Mouse (Mus musculus) liver, embryonic 16.5 days (tissue): ENCODE data around the gene Tlr9. TPM values are rescaled to one million over a fixed set of nuclear protein-coding genes. Genes with fewer than 3 reads are reported as not detected.
A peak's percentile ranks its signal among the peaks of the same experiment; 100 is the strongest.

Source experiments
- ATAC-seq: fragments of 200-750 bp; cut with Nextera tagmentation; 2 replicates; pipeline ENCODE4 v1.8.0; 2017; ENCODE audit warnings: low read depth, mild to moderate bottlenecking, moderate number of reproducible peaks, moderate library complexity
- H3K27ac ChIP-seq: fragments of 300-500 bp; sonication (generic); 2 replicates; pipeline ENCODE4 v1.5.1; 2014; ENCODE audit warnings: mild to moderate bottlenecking, low read length
- H3K27me3 ChIP-seq: fragments of 300-500 bp; sonication (generic); 2 replicates; pipeline ENCODE4 v1.6.1; 2014; ENCODE audit warnings: low read depth, low read length, mixed read lengths; ENCODE audit not compliant: control insufficient read depth, insufficient read depth
- H3K36me3 ChIP-seq: fragments of 300-500 bp; sonication (generic); 2 replicates; pipeline ENCODE4 v1.6.1; 2014; ENCODE audit warnings: mild to moderate bottlenecking; ENCODE audit not compliant: control insufficient read depth, insufficient read depth
- H3K4me1 ChIP-seq: fragments of 300-500 bp; sonication (generic); 2 replicates; pipeline ENCODE4 v1.6.1; 2014; ENCODE audit warnings: low read depth, low read length, mixed read lengths; ENCODE audit not compliant: control insufficient read depth
- H3K4me2 ChIP-seq: fragments of 300-500 bp; sonication (generic); 2 replicates; pipeline ENCODE4 v1.6.1; 2014; ENCODE audit warnings: low read depth, low read length, mixed read lengths
- H3K4me3 ChIP-seq: fragments of 300-500 bp; sonication (generic); 2 replicates; pipeline ENCODE4 v1.5.1; 2014; ENCODE audit warnings: low read depth, mild to moderate bottlenecking, low read length
- H3K9ac ChIP-seq: fragments of 300-500 bp; sonication (generic); 2 replicates; pipeline ENCODE4 v1.6.1; 2014; ENCODE audit warnings: low read depth, low read length
- H3K9me3 ChIP-seq: fragments of 300-500 bp; sonication (generic); replicated peaks from 2 replicates; pipeline ENCODE4 v1.6.1; 2016; ENCODE audit warnings: low read length; ENCODE audit not compliant: control insufficient read depth
- WGBS: fragments of 180-500 bp; shearing (Covaris S2); extraction: QIAGEN DNeasy Blood & Tissue Kit; methylation state at CpG from one replicate; pipeline ENCODE4 v1.1.7; 2014; ENCODE audit not compliant: insufficient replicate concordance; 5-methylcytosine and 5-hydroxymethylcytosine counted together
- polyA plus RNA-seq: library from polyadenylated mRNA; unstranded; fragments of >200 nt; fragmentation: Nextera tagmentation; extraction: Ambion mirVana; gene quantifications from 2 replicates; pipeline ENCODE4 v1.2.1, GENCODE M21; 2015

The Tlr9 gene
- polyA plus RNA-seq, 1 experiment from 2014 or later = 0.05 TPM

DNA sequence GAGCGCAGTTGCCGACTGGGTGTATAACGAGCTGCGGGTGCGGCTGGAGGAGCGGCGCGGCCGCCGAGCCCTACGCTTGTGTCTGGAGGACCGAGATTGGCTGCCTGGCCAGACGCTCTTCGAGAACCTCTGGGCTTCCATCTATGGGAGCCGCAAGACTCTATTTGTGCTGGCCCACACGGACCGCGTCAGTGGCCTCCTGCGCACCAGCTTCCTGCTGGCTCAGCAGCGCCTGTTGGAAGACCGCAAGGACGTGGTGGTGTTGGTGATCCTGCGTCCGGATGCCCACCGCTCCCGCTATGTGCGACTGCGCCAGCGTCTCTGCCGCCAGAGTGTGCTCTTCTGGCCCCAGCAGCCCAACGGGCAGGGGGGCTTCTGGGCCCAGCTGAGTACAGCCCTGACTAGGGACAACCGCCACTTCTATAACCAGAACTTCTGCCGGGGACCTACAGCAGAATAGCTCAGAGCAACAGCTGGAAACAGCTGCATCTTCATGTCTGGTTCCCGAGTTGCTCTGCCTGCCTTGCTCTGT lies 3.8 kb downstream of the Tlr9 start:
- Histone ChIP-seq H3K27ac (no peak overlapping the region), H3K4me3 (peak overlapping the region; percentile 29), H3K4me1 (no peaks in the 10 kb centered on the region; the same call in 1 of the 2 replicates), H3K27me3 (peaks cover 26% of the 10 kb centered on the region), H3K4me2 (peak overlapping the region; percentile 45), H3K36me3 (no peaks in the 10 kb centered on the region), H3K9ac (no peak overlapping the region), H3K9me3 (no peaks in the 10 kb centered on the region)
- no peak for ATAC-seq
- WGBS = 5% methylated on average over 34 of the region's 34 CpGs

DNA sequence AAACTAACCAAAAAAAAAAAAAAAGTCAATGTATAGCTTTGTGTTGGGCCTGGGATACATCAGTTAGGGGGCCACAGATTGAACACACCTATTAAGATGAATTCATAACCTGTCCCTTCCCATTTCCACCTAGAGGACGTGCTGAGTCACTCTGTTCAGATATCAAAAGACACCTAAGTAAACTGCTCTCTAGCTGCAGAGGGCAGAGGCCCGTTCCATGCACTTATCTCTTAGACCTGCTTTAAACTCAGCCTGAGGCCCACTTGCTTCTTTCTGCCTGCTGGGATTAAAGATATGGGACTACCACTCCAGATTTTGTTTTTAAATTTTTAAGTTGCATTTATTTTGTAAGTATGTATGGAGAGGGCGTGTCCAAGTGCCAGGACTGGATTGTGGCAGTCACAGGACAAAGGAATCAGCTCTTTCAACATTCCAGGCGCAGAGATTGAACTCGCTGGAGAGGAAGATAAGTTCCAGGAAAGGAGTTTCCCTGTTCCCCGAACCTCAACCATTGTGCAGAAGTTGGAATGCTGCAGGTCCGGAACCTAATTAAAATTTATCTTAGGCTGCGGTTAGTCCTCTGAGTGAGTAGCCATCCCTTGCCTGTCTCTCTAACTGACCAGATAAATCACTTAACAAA lies 5.5 kb downstream of the Tlr9 start:
- Histone ChIP-seq H3K27ac (no peak overlapping the region), H3K36me3 (no peaks in the 10 kb centered on the region), H3K9me3 (no peaks in the 10 kb centered on the region), H3K4me2 (no peak overlapping the region), H3K4me3 (no peak overlapping the region), H3K9ac (no peak overlapping the region), H3K4me1 (no peaks in the 10 kb centered on the region; the same call in 1 of the 2 replicates), H3K27me3 (peaks cover 26% of the 10 kb centered on the region)
- no peak for ATAC-seq
- WGBS = 45% methylated on average over 8 of the region's 8 CpGs

DNA sequence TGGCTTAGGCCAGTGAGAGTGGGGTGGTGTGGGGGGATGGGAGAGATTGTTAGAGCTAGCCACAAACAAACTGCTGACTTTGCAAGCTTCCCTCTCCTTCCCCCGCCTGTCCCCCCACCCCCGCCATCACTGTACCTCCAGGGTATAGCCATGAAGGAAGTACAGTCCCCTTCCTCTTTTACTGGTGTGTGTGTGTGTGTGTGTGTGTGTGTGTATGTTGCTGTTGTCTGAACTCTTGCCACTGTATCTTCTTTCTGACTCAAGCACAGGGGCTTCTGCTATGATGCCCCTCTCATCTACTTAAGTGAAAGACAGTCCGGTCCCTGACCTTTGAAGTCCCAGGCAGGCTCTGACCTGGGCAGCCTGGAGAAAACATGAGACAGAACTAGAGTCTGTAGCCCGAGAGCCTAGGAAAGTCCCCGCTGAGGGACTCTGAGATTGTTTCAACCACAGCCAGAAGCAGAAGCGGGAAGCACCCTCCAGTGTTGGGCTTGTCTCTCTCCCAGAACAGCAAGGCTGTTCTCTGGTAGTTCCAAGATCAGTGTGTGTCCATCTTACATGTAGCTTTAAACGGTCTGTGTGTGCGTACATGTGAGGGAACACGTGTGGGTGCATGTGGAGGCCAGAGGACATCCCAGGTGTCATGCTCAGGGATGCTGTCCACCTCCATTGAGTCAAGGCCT lies 7.8 kb downstream of the Tlr9 start:
- H3K27me3 ChIP-seq = peaks cover 18% of the 10 kb centered on the region
- no peak overlapping the region for H3K4me3 ChIP-seq
- H3K9me3 ChIP-seq = no peaks in the 10 kb centered on the region
- peaks cover 6% of the 10 kb centered on the region; the same call in 1 of the 2 replicates for H3K36me3 ChIP-seq
- no peak overlapping the region for H3K4me2 ChIP-seq
- H3K9ac ChIP-seq = no peak overlapping the region
- no peaks in the 10 kb centered on the region; the same call in 1 of the 2 replicates for H3K4me1 ChIP-seq
- WGBS = 40% methylated on average over 9 of the region's 9 CpGs
- ATAC-seq = peak; percentile 49
- peak overlapping the region; percentile 21; the same call in 1 of the 2 replicates for H3K27ac ChIP-seq

DNA sequence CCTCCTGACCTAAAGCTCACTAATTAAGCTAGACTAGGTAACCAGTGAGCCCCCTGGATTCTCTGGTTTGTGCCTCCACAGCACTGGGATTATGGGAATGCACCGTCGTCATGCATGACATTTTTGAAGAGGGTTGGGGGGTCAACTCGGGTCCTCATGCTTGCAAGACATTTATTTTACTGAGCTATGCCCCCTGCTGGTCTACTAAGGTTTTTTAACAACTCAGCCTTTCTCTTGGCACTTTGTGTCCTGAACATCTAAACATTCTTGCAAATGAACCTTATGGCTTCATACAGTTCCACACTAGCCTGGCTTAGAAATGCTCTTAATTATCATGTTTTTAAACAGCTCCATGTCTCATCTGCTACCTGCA lies 8.3 kb downstream of the Tlr9 start:
- Histone ChIP-seq H3K4me2 (no peak overlapping the region), H3K4me1 (no peaks in the 10 kb centered on the region; the same call in 1 of the 2 replicates), H3K27ac (peak overlapping the region; percentile 21; the same call in 1 of the 2 replicates), H3K27me3 (peaks cover 12% of the 10 kb centered on the region), H3K9me3 (no peaks in the 10 kb centered on the region), H3K4me3 (no peak overlapping the region), H3K9ac (no peak overlapping the region), H3K36me3 (peaks cover 10% of the 10 kb centered on the region)
- WGBS = 23% methylated on average over 3 of the region's 3 CpGs
- ATAC-seq = no peak

DNA sequence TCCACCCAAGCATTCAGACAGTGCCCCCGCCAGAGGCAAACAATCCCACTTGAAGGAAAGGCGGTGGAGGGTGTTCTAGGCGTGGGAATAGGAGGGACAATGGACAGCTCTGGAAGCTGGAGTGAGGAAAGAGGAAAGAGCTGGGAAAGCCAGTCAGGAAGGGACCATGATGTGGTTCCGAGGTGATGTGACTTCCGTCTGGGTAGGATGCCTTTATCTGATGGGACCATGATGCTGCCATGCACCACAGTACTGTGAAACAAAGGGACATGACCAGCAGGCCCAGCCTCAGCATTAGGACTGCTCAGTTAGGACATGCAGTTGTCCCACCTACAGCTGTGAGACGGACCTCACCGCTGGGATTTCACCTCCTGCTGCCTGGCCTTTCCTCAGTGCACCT lies 8.8 kb downstream of the Tlr9 start:
- H3K4me3 ChIP-seq = no peak overlapping the region
- WGBS = 51% methylated on average over 7 of the region's 7 CpGs

DNA sequence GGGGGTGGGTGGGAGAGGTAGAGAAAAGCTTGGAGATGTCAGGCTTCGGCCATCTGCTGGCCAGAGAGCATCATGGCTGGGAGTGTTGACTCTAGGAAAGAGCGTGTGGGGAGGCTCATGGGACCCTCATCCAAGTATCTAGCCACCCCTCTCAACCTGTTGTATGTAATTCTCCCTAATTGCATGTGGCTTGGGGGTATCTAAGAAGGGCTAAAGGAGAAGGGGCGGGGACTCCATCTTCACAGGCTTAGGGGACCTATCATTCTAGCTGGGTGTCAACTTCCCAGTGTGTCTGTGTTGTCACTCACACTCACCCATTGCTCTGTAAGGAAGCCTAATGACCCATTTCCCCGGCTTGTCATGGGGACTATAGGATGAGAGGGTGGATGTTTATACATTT lies 9.4 kb downstream of the Tlr9 start:
- H3K27me3 ChIP-seq = 0 out of 2 replicates have a peak, but pooled peaks cover 3% of the 10 kb centered on the region
- H3K9ac ChIP-seq = no peak overlapping the region
- no peaks in the 10 kb centered on the region for H3K9me3 ChIP-seq
- ATAC-seq = no peak
- peaks cover 13% of the 10 kb centered on the region for H3K36me3 ChIP-seq
- no peaks in the 10 kb centered on the region; the same call in 1 of the 2 replicates for H3K4me1 ChIP-seq
- H3K27ac ChIP-seq = no peak overlapping the region
- WGBS = 65% methylated on average over 4 of the region's 4 CpGs
- no peak overlapping the region for H3K4me2 ChIP-seq
- H3K4me3 ChIP-seq = no peak overlapping the region

More for the DNA sequence above, 8.8 kb downstream of the Tlr9 start:
- Histone ChIP-seq H3K4me1 (no peaks in the 10 kb centered on the region; the same call in 1 of the 2 replicates), H3K9me3 (no peaks in the 10 kb centered on the region), H3K27me3 (peaks cover 7% of the 10 kb centered on the region), H3K9ac (no peak overlapping the region), H3K4me2 (no peak overlapping the region), H3K27ac (no peak overlapping the region), H3K36me3 (peaks cover 11% of the 10 kb centered on the region)
- ATAC-seq = no peak

DNA sequence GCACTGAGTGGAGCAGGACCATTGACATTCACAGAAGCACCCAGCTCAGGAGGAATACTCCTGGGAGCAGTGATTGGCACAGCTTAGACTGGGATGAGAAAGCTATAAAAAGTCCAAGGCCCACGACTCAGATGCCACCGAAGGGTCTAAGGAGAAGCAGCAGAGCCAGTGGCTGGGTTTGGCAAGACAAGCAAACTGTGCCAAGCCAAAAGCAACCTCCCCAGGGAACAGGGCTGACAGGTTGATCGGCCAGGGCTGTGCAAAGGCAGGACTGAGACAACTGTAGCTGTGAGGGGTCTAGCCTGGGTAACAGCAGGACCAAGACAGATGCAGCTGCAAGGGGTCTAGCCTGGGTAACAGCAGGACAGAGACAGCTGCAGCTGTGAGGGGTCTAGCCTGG lies 10.6 kb downstream of the Tlr9 start:
- WGBS = 70% methylated on average over 3 of the region's 3 CpGs
- ATAC-seq = no peak
- Histone ChIP-seq H3K27ac (no peak overlapping the region), H3K9ac (no peak overlapping the region), H3K9me3 (no peaks in the 10 kb centered on the region), H3K4me2 (no peak overlapping the region), H3K4me1 (no peaks in the 10 kb centered on the region; the same call in 1 of the 2 replicates), H3K36me3 (peaks cover 20% of the 10 kb centered on the region), H3K27me3 (no peaks in the 10 kb centered on the region), H3K4me3 (no peak overlapping the region)

DNA sequence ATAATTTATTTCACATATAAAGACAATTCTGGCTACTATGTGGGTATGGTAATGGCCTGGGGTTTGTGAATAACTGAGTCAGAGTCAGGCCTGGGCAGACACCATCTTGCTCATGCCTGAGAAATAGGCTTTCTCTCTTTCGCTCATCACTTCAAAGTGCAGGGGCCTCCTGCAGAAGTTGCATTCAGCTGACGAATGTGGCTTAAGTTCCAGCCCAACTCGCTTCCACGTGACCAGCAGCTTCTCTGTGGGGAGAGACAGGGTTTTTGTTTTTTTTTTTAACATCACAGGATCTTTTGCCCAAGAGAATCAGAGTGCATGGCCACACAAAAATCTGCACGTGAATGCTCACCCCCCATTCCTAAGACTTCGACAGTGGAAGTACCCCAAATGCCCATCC lies 11.6 kb downstream of the Tlr9 start:
- Histone ChIP-seq H3K36me3 (peaks cover 26% of the 10 kb centered on the region), H3K4me3 (no peak overlapping the region)
- 75% methylated on average over 6 of the region's 6 CpGs for WGBS

More for the DNA sequence above, 11.6 kb downstream of the Tlr9 start:
- no peaks in the 10 kb centered on the region; the same call in 1 of the 2 replicates for H3K4me1 ChIP-seq
- H3K27me3 ChIP-seq = no peaks in the 10 kb centered on the region
- H3K27ac ChIP-seq = no peak overlapping the region
- no peaks in the 10 kb centered on the region for H3K9me3 ChIP-seq
- no peak for ATAC-seq
- H3K9ac ChIP-seq = no peak overlapping the region
- H3K4me2 ChIP-seq = no peak overlapping the region
